Mouse (Mus musculus): Measurements from ENCODE around the gene Gm42372.

GRCm38 (mm10) chr7:17002375-17003195 is 19.7 kb downstream of the Gm42372 start:
- TF ChIP-seq CHD2 (IDR thresholded peaks at IDR 0.05; ENCODE audit: low read length) (no peak), MXI1 (IDR thresholded peaks at IDR 0.05; ENCODE audit: low read depth, low read length) (no peak)
